Mouse (Mus musculus): ENCODE results near the gene Itpr2.

GRCm38 (mm10) chr6:146302101-146302500 lies 199.9 kb downstream of the Itpr2 start:
- TF ChIP-seq CTCF (IDR thresholded peaks at IDR 0.05; ENCODE audit: low read depth, low read length) (no peak), POLR2AphosphoS5 (IDR thresholded peaks at IDR 0.05; ENCODE audit: insufficient replicate concordance, low read depth, low read length) (no peak), GATA1 (IDR thresholded peaks at IDR 0.05; ENCODE audit: borderline replicate concordance, low read length) (no peak), TAL1 (conservative IDR thresholded peaks at IDR 0.05; ENCODE audit: low read depth, low read length) (no peak), GATA2 (IDR thresholded peaks at IDR 0.05; ENCODE audit: borderline replicate concordance, low read depth, low read length) (no peak)

Measured in G1E (cell line).